Mouse (Mus musculus): ENCODE measurements at regions not wholly inside any gene's neighbourhood (a gene's known extent, or its start where the extent isn't known, plus 50 kb on each side); places are given as distances from the start of the nearest gene placed in this dataset.
A peak's percentile ranks its signal among the peaks of the same experiment; 100 is the strongest.

GRCm38 (mm10) chr9:120676301-120676700 is 105.1 kb downstream of the Rpl14 start:
- no peak for ATAC-seq (ENCODE audit: insufficient number of reproducible peaks, low FRiP score, low TSS enrichment)

GRCm38 (mm10) chr9:120676771-120677170 is 105.5 kb downstream of the Rpl14 start:
- no peak for ATAC-seq (ENCODE audit: insufficient number of reproducible peaks, low FRiP score, low TSS enrichment)

GRCm38 (mm10) chr9:120677216-120677615 is 106.0 kb downstream of the Rpl14 start:
- ATAC-seq (ENCODE audit: insufficient number of reproducible peaks, low FRiP score, low TSS enrichment), result no peak

- no peak for ATAC-seq (ENCODE audit: insufficient number of reproducible peaks, low FRiP score, low TSS enrichment)
Measured at GRCm38 (mm10) chr9:120679822-120680426, 108.7 kb downstream of the Rpl14 start.

GRCm38 (mm10) chr9:120681404-120681803 is 110.2 kb downstream of the Rpl14 start:
- no peak for ATAC-seq (ENCODE audit: insufficient number of reproducible peaks, low FRiP score, low TSS enrichment)

GRCm38 (mm10) chr9:120685961-120686360 is 114.7 kb downstream of the Rpl14 start:
- ATAC-seq (ENCODE audit: insufficient number of reproducible peaks, low FRiP score, low TSS enrichment), result no peak

GRCm38 (mm10) chr9:120689025-120689424 is 117.8 kb downstream of the Rpl14 start:
- no peak for ATAC-seq (ENCODE audit: insufficient number of reproducible peaks, low FRiP score, low TSS enrichment)

GRCm38 (mm10) chr9:120690510-120690909 is 119.3 kb downstream of the Rpl14 start:
- no peak for ATAC-seq (ENCODE audit: insufficient number of reproducible peaks, low FRiP score, low TSS enrichment)

- ATAC-seq (ENCODE audit: insufficient number of reproducible peaks, low FRiP score, low TSS enrichment), result peak; percentile 77; the same call in 1 of the 2 replicates
Measured at GRCm38 (mm10) chr9:120690961-120691941, 120.0 kb downstream of the Rpl14 start.

GRCm38 (mm10) chr9:120691971-120692401 is 120.7 kb downstream of the Rpl14 start:
- no peak for ATAC-seq (ENCODE audit: insufficient number of reproducible peaks, low FRiP score, low TSS enrichment)

GRCm38 (mm10) chr9:120694457-120694856 is 123.2 kb downstream of the Rpl14 start:
- ATAC-seq (ENCODE audit: insufficient number of reproducible peaks, low FRiP score, low TSS enrichment), result no peak

- no peak for ATAC-seq (ENCODE audit: insufficient number of reproducible peaks, low FRiP score, low TSS enrichment)
Measured at GRCm38 (mm10) chr9:120695966-120696365, 124.7 kb downstream of the Rpl14 start.

- ATAC-seq (ENCODE audit: insufficient number of reproducible peaks, low FRiP score, low TSS enrichment), result peak; percentile 90
Measured at GRCm38 (mm10) chr9:120697749-120698148, 126.5 kb downstream of the Rpl14 start.

- no peak for ATAC-seq (ENCODE audit: insufficient number of reproducible peaks, low FRiP score, low TSS enrichment)
Measured at GRCm38 (mm10) chr9:120699781-120700180, 128.5 kb downstream of the Rpl14 start.

- no peak for ATAC-seq (ENCODE audit: insufficient number of reproducible peaks, low FRiP score, low TSS enrichment)
Measured at GRCm38 (mm10) chr9:120702836-120703235, 131.6 kb downstream of the Rpl14 start.

GRCm38 (mm10) chr9:120703291-120703930 is 132.2 kb downstream of the Rpl14 start:
- no peak for ATAC-seq (ENCODE audit: insufficient number of reproducible peaks, low FRiP score, low TSS enrichment)

- ATAC-seq (ENCODE audit: insufficient number of reproducible peaks, low FRiP score, low TSS enrichment), result no peak
Measured at GRCm38 (mm10) chr9:120706562-120707198, 135.4 kb downstream of the Rpl14 start.

- ATAC-seq (ENCODE audit: insufficient number of reproducible peaks, low FRiP score, low TSS enrichment), result no peak
Measured at GRCm38 (mm10) chr9:120708507-120708906, 137.3 kb downstream of the Rpl14 start.

- no peak for ATAC-seq (ENCODE audit: insufficient number of reproducible peaks, low FRiP score, low TSS enrichment)
Measured at GRCm38 (mm10) chr9:120709146-120709655, 138.0 kb downstream of the Rpl14 start.

- ATAC-seq (ENCODE audit: insufficient number of reproducible peaks, low FRiP score, low TSS enrichment), result no peak
Measured at GRCm38 (mm10) chr9:120712987-120713386, 141.7 kb downstream of the Rpl14 start.
